Mouse (Mus musculus) ES-E14 (cell line): ENCODE measurements around the gene Fam117b.

Source experiments
- CHD2 ChIP-seq: IDR thresholded peaks from 2 replicates; pipeline ENCODE4 v1.6.1; 2014; ENCODE audit warnings: mild to moderate bottlenecking, low read depth, low read length, inconsistent platforms
- ZNF384 ChIP-seq: IDR thresholded peaks from 2 replicates; pipeline ENCODE4 v1.6.1; 2012; ENCODE audit warnings: low read depth, low read length, inconsistent platforms

- TF ChIP-seq ZNF384, result no peak
- no peak for TF ChIP-seq CHD2
These were observed 11.5 kb upstream of the Fam117b start for GRCm38 (mm10) chr1:59901082-59901876.
